Mouse (Mus musculus) left cerebral cortex, adult 11 months (tissue): Measurements from ENCODE around the gene Olfr1294.

ENCODE experiments used
- DNase-seq: peaks from one replicate; pipeline ENCODE4 v3.0.0; 2022; ENCODE audit warnings: low spot score

The Olfr1294 gene

GRCm38 (mm10) chr2:111540191-111540590 is at the start of gene Olfr1294:
Gene Olfr1294 (minus strand): TSS chr2:111540291.
- DNase-seq, result no peak

- no peak for DNase-seq
Measured at GRCm38 (mm10) chr2:111569581-111569980, 29.5 kb upstream of the Olfr1294 start, which contains the start of gene Olfr1295. Gene Olfr1295 (minus strand): TSS chr2:111569681.

GRCm38 (mm10) chr2:111524903-111525302 is 15.2 kb downstream of the Olfr1294 start, which contains the start of gene Olfr1293-ps:
Gene Olfr1293-ps (plus strand): TSS chr2:111525203.
- no peak for DNase-seq

- DNase-seq, result no peak
Measured at GRCm38 (mm10) chr2:111517451-111517850, 22.6 kb downstream of the Olfr1294 start.

GRCm38 (mm10) chr2:111496880-111497279 is 43.2 kb downstream of the Olfr1294 start, which contains the start of gene Olfr1291-ps1:
Gene Olfr1291-ps1 (plus strand): TSS chr2:111497180.
- no peak for DNase-seq

- DNase-seq, result no peak
Measured at GRCm38 (mm10) chr2:111493729-111494128, 46.4 kb downstream of the Olfr1294 start, which contains the start of gene Olfr1290. Gene Olfr1290 (minus strand): TSS chr2:111493829.
